Mouse (Mus musculus) hematopoietic multipotent progenitor cell, adult 10-12 weeks (in vitro differentiated cells): ENCODE data around the gene Hmgn5. TPM values are rescaled to one million over a fixed set of nuclear protein-coding genes. Genes with fewer than 3 reads are reported as not detected.

ENCODE experiments used
- polyA plus RNA-seq: library from polyadenylated mRNA; stranded (reverse); fragments of >175 nt; gene quantifications from 2 replicates; pipeline ENCODE4 v1.2.3, GENCODE M21; 2012; ENCODE audit warnings: low replicate concordance

Gene Hmgn5
- polyA plus RNA-seq = 0.45 and 5.9 TPM in 2 replicates

GRCm38 (mm10) chrX:109013283-109013682 is at the start of gene Hmgn5:
Hmgn5 (minus strand) TSS chrX:109013404.

Other genes with a start within 250 kb of the Hmgn5 start
- gene Brwd3, start 179.0 kb downstream of the Hmgn5 start, polyA plus RNA-seq = 1.1 and 1.3 TPM in 2 replicates
- gene Sh3bgrl, start 82.0 kb upstream of the Hmgn5 start, polyA plus RNA-seq = 1.7 and 9.4 TPM in 2 replicates
- gene Gm6377, start 183.4 kb upstream of the Hmgn5 start, polyA plus RNA-seq = 0.24 and 1.2 TPM in 2 replicates